Mouse (Mus musculus): Measurements from ENCODE around the gene Mtmr4. TPM values are rescaled to one million over a fixed set of nuclear protein-coding genes. Genes with fewer than 3 reads are reported as not detected.

Gene Mtmr4
- polyA plus RNA-seq, 1 experiment = 47.7 TPM

- Histone ChIP-seq H3K27me3 (ENCODE audit: control insufficient read depth, insufficient read depth, low read length, poor library complexity, severe bottlenecking) (no peaks in the 10 kb centered on the region), H3K4me3 (ENCODE audit: low read depth, low read length) (no peak overlapping the region), H3K4me1 (ENCODE audit: control insufficient read depth, insufficient read depth, low read length) (peaks cover 3% of the 10 kb centered on the region), H3K27ac (ENCODE audit: insufficient read depth, low read length) (no peak overlapping the region), H3K9me3 (replicated peaks; ENCODE audit: control insufficient read depth, insufficient read depth, low read length, poor library complexity, severe bottlenecking) (no peaks in the 10 kb centered on the region), H3K36me3 (ENCODE audit: control insufficient read depth, insufficient read depth, low read length, poor library complexity, severe bottlenecking) (no peaks in the 10 kb centered on the region), H3K9ac (ENCODE audit: low read depth, poor library complexity, severe bottlenecking) (no peak overlapping the region)
- TF ChIP-seq POLR2A (IDR thresholded peaks at IDR 0.05; ENCODE audit: insufficient read depth, low read length) (no peak), EP300 (IDR thresholded peaks at IDR 0.05; ENCODE audit: insufficient read depth, low read depth, low read length) (no peak), CTCF (IDR thresholded peaks at IDR 0.05; ENCODE audit: low read depth, low read length) (no peak)
These were observed 11.3 kb upstream of the Mtmr4 start for GRCm38 (mm10) chr11:87580543-87581085.

GRCm38 (mm10) chr11:87581161-87581865, 10.6 kb upstream of the Mtmr4 start:
- H3K36me3 ChIP-seq (ENCODE audit: control insufficient read depth, insufficient read depth, low read length, poor library complexity, severe bottlenecking) = no peaks in the 10 kb centered on the region
- TF ChIP-seq CTCF (IDR thresholded peaks at IDR 0.05; ENCODE audit: low read depth, low read length) = no peak
- no peak for TF ChIP-seq POLR2A (IDR thresholded peaks at IDR 0.05; ENCODE audit: insufficient read depth, low read length)
- no peak for TF ChIP-seq EP300 (IDR thresholded peaks at IDR 0.05; ENCODE audit: insufficient read depth, low read depth, low read length)
- no peak overlapping the region for H3K4me3 ChIP-seq (ENCODE audit: low read depth, low read length)
- peaks cover 3% of the 10 kb centered on the region for H3K4me1 ChIP-seq (ENCODE audit: control insufficient read depth, insufficient read depth, low read length)
- no peak overlapping the region for H3K9ac ChIP-seq (ENCODE audit: low read depth, poor library complexity, severe bottlenecking)
- no peaks in the 10 kb centered on the region for H3K27me3 ChIP-seq (ENCODE audit: control insufficient read depth, insufficient read depth, low read length, poor library complexity, severe bottlenecking)
- no peak overlapping the region for H3K27ac ChIP-seq (ENCODE audit: insufficient read depth, low read length)
- no peaks in the 10 kb centered on the region for H3K9me3 ChIP-seq (replicated peaks; ENCODE audit: control insufficient read depth, insufficient read depth, low read length, poor library complexity, severe bottlenecking)

GRCm38 (mm10) chr11:87581933-87582710, 9.8 kb upstream of the Mtmr4 start:
- Histone ChIP-seq H3K4me3 (ENCODE audit: low read depth, low read length) (no peak overlapping the region), H3K9ac (ENCODE audit: low read depth, poor library complexity, severe bottlenecking) (no peak overlapping the region), H3K4me1 (ENCODE audit: control insufficient read depth, insufficient read depth, low read length) (peaks cover 3% of the 10 kb centered on the region), H3K27ac (ENCODE audit: insufficient read depth, low read length) (no peak overlapping the region), H3K9me3 (replicated peaks; ENCODE audit: control insufficient read depth, insufficient read depth, low read length, poor library complexity, severe bottlenecking) (no peaks in the 10 kb centered on the region), H3K36me3 (ENCODE audit: control insufficient read depth, insufficient read depth, low read length, poor library complexity, severe bottlenecking) (no peaks in the 10 kb centered on the region), H3K27me3 (ENCODE audit: control insufficient read depth, insufficient read depth, low read length, poor library complexity, severe bottlenecking) (no peaks in the 10 kb centered on the region)
- TF ChIP-seq CTCF (IDR thresholded peaks at IDR 0.05; ENCODE audit: low read depth, low read length) = no peak
- TF ChIP-seq POLR2A (IDR thresholded peaks at IDR 0.05; ENCODE audit: insufficient read depth, low read length) = no peak
- no peak for TF ChIP-seq EP300 (IDR thresholded peaks at IDR 0.05; ENCODE audit: insufficient read depth, low read depth, low read length)

GRCm38 (mm10) chr11:87583291-87584034, 8.5 kb upstream of the Mtmr4 start:
- H3K4me3 ChIP-seq (ENCODE audit: low read depth, low read length) = no peak overlapping the region
- TF ChIP-seq POLR2A (IDR thresholded peaks at IDR 0.05; ENCODE audit: insufficient read depth, low read length) (no peak), CTCF (IDR thresholded peaks at IDR 0.05; ENCODE audit: low read depth, low read length) (no peak), EP300 (IDR thresholded peaks at IDR 0.05; ENCODE audit: insufficient read depth, low read depth, low read length) (no peak)
- H3K4me1 ChIP-seq (ENCODE audit: control insufficient read depth, insufficient read depth, low read length) = no peaks in the 10 kb centered on the region
- H3K27ac ChIP-seq (ENCODE audit: insufficient read depth, low read length) = no peak overlapping the region
- no peaks in the 10 kb centered on the region for H3K27me3 ChIP-seq (ENCODE audit: control insufficient read depth, insufficient read depth, low read length, poor library complexity, severe bottlenecking)
- no peaks in the 10 kb centered on the region for H3K36me3 ChIP-seq (ENCODE audit: control insufficient read depth, insufficient read depth, low read length, poor library complexity, severe bottlenecking)
- H3K9me3 ChIP-seq (replicated peaks; ENCODE audit: control insufficient read depth, insufficient read depth, low read length, poor library complexity, severe bottlenecking) = no peaks in the 10 kb centered on the region
- no peak overlapping the region for H3K9ac ChIP-seq (ENCODE audit: low read depth, poor library complexity, severe bottlenecking)

- Histone ChIP-seq H3K27ac (ENCODE audit: insufficient read depth, low read length) (no peak overlapping the region), H3K36me3 (ENCODE audit: control insufficient read depth, insufficient read depth, low read length, poor library complexity, severe bottlenecking) (no peaks in the 10 kb centered on the region), H3K4me3 (ENCODE audit: low read depth, low read length) (no peak overlapping the region), H3K27me3 (ENCODE audit: control insufficient read depth, insufficient read depth, low read length, poor library complexity, severe bottlenecking) (no peaks in the 10 kb centered on the region), H3K9ac (ENCODE audit: low read depth, poor library complexity, severe bottlenecking) (no peak overlapping the region), H3K9me3 (replicated peaks; ENCODE audit: control insufficient read depth, insufficient read depth, low read length, poor library complexity, severe bottlenecking) (no peaks in the 10 kb centered on the region), H3K4me1 (ENCODE audit: control insufficient read depth, insufficient read depth, low read length) (no peaks in the 10 kb centered on the region)
- no peak for TF ChIP-seq EP300 (IDR thresholded peaks at IDR 0.05; ENCODE audit: insufficient read depth, low read depth, low read length)
- no peak for TF ChIP-seq POLR2A (IDR thresholded peaks at IDR 0.05; ENCODE audit: insufficient read depth, low read length)
- no peak for TF ChIP-seq CTCF (IDR thresholded peaks at IDR 0.05; ENCODE audit: low read depth, low read length)
These were observed 7.1 kb upstream of the Mtmr4 start for GRCm38 (mm10) chr11:87584711-87585505.

All from ES-Bruce4 (cell line).